Mouse (Mus musculus): Measurements from ENCODE around the gene Elmo3.

DNA sequence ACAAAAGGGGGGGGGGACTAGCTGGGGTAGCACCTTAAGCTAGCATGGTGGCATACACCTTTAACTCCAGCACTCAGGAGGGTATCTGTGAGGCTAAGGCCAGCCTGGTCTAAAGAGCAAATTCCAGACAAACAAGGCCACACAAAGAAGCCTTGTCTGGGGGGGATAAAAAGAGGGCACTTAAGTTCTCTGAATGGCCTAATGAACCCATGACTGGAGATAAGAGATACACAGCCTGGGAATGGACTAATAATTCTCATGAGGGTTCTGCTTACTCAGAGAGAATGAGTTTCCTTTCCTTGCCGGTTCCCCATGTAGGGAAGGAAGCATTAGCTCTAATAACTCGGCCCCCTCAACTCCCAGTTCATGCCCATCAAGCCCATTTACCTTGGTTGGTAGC lies 27.1 kb downstream of the Elmo3 start:
- TF ChIP-seq CTCF (IDR thresholded peaks at IDR 0.05; ENCODE audit: control insufficient read depth, insufficient read depth, insufficient replicate concordance, low read depth, low read length) (no peak), POLR2A (IDR thresholded peaks at IDR 0.05; ENCODE audit: control insufficient read depth, low read depth, low read length) (no peak)
